Mouse (Mus musculus) limb, embryonic 11.5 days (tissue): Measurements from ENCODE around the gene Pcgf5. TPM values are rescaled to one million over a fixed set of nuclear protein-coding genes. Genes with fewer than 3 reads are reported as not detected.

Experiments
- ATAC-seq: fragments of 200-750 bp; cut with Nextera tagmentation; 2 replicates; pipeline ENCODE4 v1.8.0; 2017; ENCODE audit warnings: low read depth; ENCODE audit not compliant: insufficient number of reproducible peaks, low FRiP score, low TSS enrichment
- DNase-seq: peaks from one replicate; pipeline ENCODE4 v3.0.0-alpha.2; 2015; ENCODE audit warnings: low spot score
- H3K27ac ChIP-seq: fragments of 300-500 bp; sonication (generic); replicated peaks from 2 replicates; pipeline ENCODE4 v1.5.1; 2014; ENCODE audit warnings: low read depth, mild to moderate bottlenecking, low read length
- H3K27me3 ChIP-seq: fragments of 300-500 bp; sonication (generic); 2 replicates; pipeline ENCODE4 v1.6.1; 2014; ENCODE audit warnings: mild to moderate bottlenecking, low read length, mixed read lengths; ENCODE audit not compliant: control insufficient read depth, insufficient read depth
- H3K36me3 ChIP-seq: fragments of 300-500 bp; sonication (generic); 2 replicates; pipeline ENCODE4 v1.6.1; 2014; ENCODE audit warnings: mild to moderate bottlenecking, low read length, moderate library complexity, mixed read lengths; ENCODE audit not compliant: control insufficient read depth, insufficient read depth
- H3K4me1 ChIP-seq: fragments of 300-500 bp; sonication (generic); 2 replicates; pipeline ENCODE4 v1.6.1; 2014; ENCODE audit warnings: low read length, mixed read lengths; ENCODE audit not compliant: control insufficient read depth, insufficient read depth
- H3K4me2 ChIP-seq: fragments of 300-500 bp; sonication (generic); 2 replicates; pipeline ENCODE4 v1.6.1; 2014; ENCODE audit warnings: low read depth, mild to moderate bottlenecking, moderate library complexity; ENCODE audit not compliant: severe bottlenecking
- H3K4me3 ChIP-seq: fragments of 300-500 bp; sonication (generic); 2 replicates; pipeline ENCODE4 v1.5.1; 2014; ENCODE audit warnings: low read depth, low read length
- H3K9ac ChIP-seq: fragments of 300-500 bp; sonication (generic); 2 replicates; pipeline ENCODE4 v1.6.1; 2014; ENCODE audit warnings: mild to moderate bottlenecking, low read length
- H3K9me3 ChIP-seq: fragments of 300-500 bp; sonication (generic); 2 replicates; pipeline ENCODE4 v1.6.1; 2016; ENCODE audit warnings: low read length; ENCODE audit not compliant: control insufficient read depth
- WGBS: fragments of 180-500 bp; shearing (Covaris S2); extraction: QIAGEN DNeasy Blood & Tissue Kit; methylation state at CpG from one replicate; pipeline ENCODE4 v1.1.7; 2014; 5-methylcytosine and 5-hydroxymethylcytosine counted together
- polyA plus RNA-seq: library from polyadenylated mRNA; unstranded; fragments of >200 nt; fragmentation: Nextera tagmentation; extraction: Ambion mirVana; gene quantifications from 2 replicates; pipeline ENCODE4 v1.2.1, GENCODE M21; 2014

Gene Pcgf5
- polyA plus RNA-seq, 1 experiment from 2014 or later: 3.9 TPM

- no peaks in the 10 kb centered on the region for H3K36me3 ChIP-seq
- 0 out of 2 replicates have a peak, but pooled peaks cover 8% of the 10 kb centered on the region for H3K4me1 ChIP-seq
- H3K9ac ChIP-seq: peak overlapping the region; percentile 56
- no peak overlapping the region for H3K27ac ChIP-seq
- peaks cover 38% of the 10 kb centered on the region for H3K27me3 ChIP-seq
- DNase-seq: peak; percentile 65
- ATAC-seq: peak; percentile 64
- H3K4me2 ChIP-seq: peak overlapping the region; percentile 99
- WGBS: under 1% methylated on average over 84 of the region's 85 CpGs
- peak overlapping the region; percentile 64 for H3K4me3 ChIP-seq
- H3K9me3 ChIP-seq: no peaks in the 10 kb centered on the region
Observed at GRCm38 (mm10) chr19:36348801-36349486, 835 bp downstream of the Pcgf5 start.

- H3K4me1 ChIP-seq: 0 out of 2 replicates have a peak, but pooled peaks cover 8% of the 10 kb centered on the region
- H3K36me3 ChIP-seq: no peaks in the 10 kb centered on the region
- peak; percentile 2; the same call in 1 of the 2 replicates for ATAC-seq
- peaks cover 38% of the 10 kb centered on the region for H3K27me3 ChIP-seq
- no peak overlapping the region for H3K27ac ChIP-seq
- H3K4me3 ChIP-seq: peak overlapping the region; percentile 64
- H3K9me3 ChIP-seq: no peaks in the 10 kb centered on the region
- no peak overlapping the region; the same call in 1 of the 2 replicates for H3K9ac ChIP-seq
- H3K4me2 ChIP-seq: peak overlapping the region; percentile 99
- 6% methylated on average over 15 of the region's 15 CpGs for WGBS
- DNase-seq: no peak
Observed at GRCm38 (mm10) chr19:36349487-36349955, 1.4 kb downstream of the Pcgf5 start.

DNA sequence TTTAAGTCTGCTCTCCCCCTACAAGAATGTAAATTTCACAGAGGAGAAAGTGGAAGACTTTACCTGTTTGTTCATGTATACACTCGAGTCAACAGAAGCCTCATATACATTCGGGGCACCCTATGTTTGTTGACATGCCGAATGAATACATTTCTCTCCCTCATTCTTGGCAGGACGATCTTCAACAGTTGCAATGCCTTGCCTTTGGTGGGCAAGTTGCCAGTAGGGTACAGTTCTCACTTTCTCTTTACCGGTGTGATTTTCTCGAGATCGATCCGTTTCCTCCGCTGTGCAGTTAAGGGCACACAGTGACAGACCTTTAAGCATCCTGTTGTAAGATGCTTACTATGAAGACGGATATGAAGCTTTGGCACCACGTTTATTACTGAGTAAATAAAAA lies 2.1 kb downstream of the Pcgf5 start:
- Histone ChIP-seq H3K4me2 (no peak overlapping the region), H3K36me3 (no peaks in the 10 kb centered on the region), H3K27me3 (peaks cover 38% of the 10 kb centered on the region), H3K27ac (no peak overlapping the region), H3K4me3 (no peak overlapping the region), H3K9ac (no peak overlapping the region), H3K9me3 (no peaks in the 10 kb centered on the region), H3K4me1 (0 out of 2 replicates have a peak, but pooled peaks cover 8% of the 10 kb centered on the region)
- WGBS: 83% methylated on average over 11 of the region's 11 CpGs
- no peak for DNase-seq
- ATAC-seq: no peak

DNA sequence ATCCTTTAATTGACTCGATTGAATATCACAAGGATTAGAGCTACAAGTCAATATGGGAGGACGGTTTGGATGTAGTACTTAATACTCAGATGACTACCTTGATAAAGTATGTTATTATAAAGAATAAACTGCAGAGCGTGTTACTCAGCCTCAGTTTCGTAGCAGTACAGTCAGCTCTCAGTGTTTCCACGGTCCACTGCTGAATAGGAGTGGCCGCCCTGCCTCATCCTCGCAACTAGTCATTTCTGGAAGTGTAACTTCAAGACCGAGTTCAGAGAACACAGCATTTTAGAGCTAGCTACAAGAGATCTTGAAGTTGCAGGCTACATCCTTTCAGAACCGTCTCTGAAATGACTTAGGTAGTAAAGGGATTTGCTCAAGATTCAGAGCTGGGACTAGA lies 2.8 kb downstream of the Pcgf5 start:
- Histone ChIP-seq H3K36me3 (no peaks in the 10 kb centered on the region), H3K27ac (no peak overlapping the region), H3K9me3 (no peaks in the 10 kb centered on the region), H3K4me2 (no peak overlapping the region), H3K27me3 (peaks cover 38% of the 10 kb centered on the region), H3K4me1 (0 out of 2 replicates have a peak, but pooled peaks cover 8% of the 10 kb centered on the region), H3K9ac (no peak overlapping the region), H3K4me3 (no peak overlapping the region)
- DNase-seq (no peak), ATAC-seq (no peak)
- 93% methylated on average over 9 of the region's 9 CpGs for WGBS

GRCm38 (mm10) chr19:36362541-36362940 lies 14.4 kb downstream of the Pcgf5 start:
- Histone ChIP-seq H3K36me3 (no peaks in the 10 kb centered on the region), H3K27ac (no peak overlapping the region), H3K9me3 (no peaks in the 10 kb centered on the region), H3K4me2 (no peak overlapping the region), H3K27me3 (no peaks in the 10 kb centered on the region), H3K9ac (no peak overlapping the region), H3K4me3 (no peak overlapping the region), H3K4me1 (no peaks in the 10 kb centered on the region)
- DNase-seq (no peak), ATAC-seq (no peak)
- WGBS: 89% methylated on average over 5 of the region's 5 CpGs

DNA sequence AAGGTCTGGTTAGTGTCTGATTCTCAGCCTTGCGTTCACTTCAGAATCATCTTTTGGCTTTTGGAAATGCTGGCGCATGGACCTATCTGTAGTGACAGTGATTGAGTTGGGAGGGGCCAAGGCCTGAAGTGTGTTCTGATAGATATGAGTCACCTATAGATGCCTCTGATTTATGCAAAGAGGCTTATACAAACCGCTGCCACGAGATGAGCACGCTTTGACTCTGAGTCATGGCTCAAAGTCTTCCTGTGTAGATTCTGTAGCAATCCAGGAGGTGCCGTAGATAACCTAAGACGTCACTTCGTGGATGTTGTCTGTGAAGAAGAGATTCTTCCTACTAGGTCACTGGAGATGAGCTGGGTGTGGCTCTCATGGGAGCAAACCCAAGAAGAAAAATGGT lies 16.6 kb downstream of the Pcgf5 start:
- Histone ChIP-seq H3K27ac (no peak overlapping the region), H3K4me2 (no peak overlapping the region), H3K4me3 (no peak overlapping the region), H3K27me3 (no peaks in the 10 kb centered on the region), H3K36me3 (no peaks in the 10 kb centered on the region), H3K9ac (no peak overlapping the region), H3K4me1 (no peaks in the 10 kb centered on the region), H3K9me3 (no peaks in the 10 kb centered on the region)
- DNase-seq (no peak), ATAC-seq (no peak)
- 86% methylated on average over 8 of the region's 8 CpGs for WGBS

- WGBS: 75% methylated on average over 10 of the region's 10 CpGs
- Histone ChIP-seq H3K27ac (no peak overlapping the region), H3K9me3 (no peaks in the 10 kb centered on the region), H3K4me3 (no peak overlapping the region), H3K4me2 (no peak overlapping the region), H3K27me3 (no peaks in the 10 kb centered on the region), H3K36me3 (no peaks in the 10 kb centered on the region), H3K9ac (no peak overlapping the region), H3K4me1 (0 out of 2 replicates have a peak, but pooled peaks cover 3% of the 10 kb centered on the region)
- DNase-seq (no peak), ATAC-seq (no peak)
Observed at GRCm38 (mm10) chr19:36371478-36371877, 23.4 kb downstream of the Pcgf5 start.

- no peaks in the 10 kb centered on the region for H3K27me3 ChIP-seq
- no peak overlapping the region for H3K27ac ChIP-seq
- 0 out of 2 replicates have a peak, but pooled peaks cover 3% of the 10 kb centered on the region for H3K4me1 ChIP-seq
- H3K9me3 ChIP-seq: no peaks in the 10 kb centered on the region
- H3K4me2 ChIP-seq: no peak overlapping the region
- H3K9ac ChIP-seq: no peak overlapping the region
- ATAC-seq (no peak; the same call in 1 of the 2 replicates), DNase-seq (no peak)
- 31% methylated on average over 6 of the region's 6 CpGs for WGBS
- no peaks in the 10 kb centered on the region for H3K36me3 ChIP-seq
- no peak overlapping the region for H3K4me3 ChIP-seq
Observed at GRCm38 (mm10) chr19:36373056-36373621, 25.0 kb downstream of the Pcgf5 start.
